Mouse (Mus musculus) urinary bladder, postnatal 25 days (tissue): Measurements from ENCODE around the gene Tedc1.

Experiments used
- DNase-seq: peaks from one replicate; pipeline ENCODE4 v3.0.0; 2022; ENCODE audit warnings: low spot score

The Tedc1 gene

DNA sequence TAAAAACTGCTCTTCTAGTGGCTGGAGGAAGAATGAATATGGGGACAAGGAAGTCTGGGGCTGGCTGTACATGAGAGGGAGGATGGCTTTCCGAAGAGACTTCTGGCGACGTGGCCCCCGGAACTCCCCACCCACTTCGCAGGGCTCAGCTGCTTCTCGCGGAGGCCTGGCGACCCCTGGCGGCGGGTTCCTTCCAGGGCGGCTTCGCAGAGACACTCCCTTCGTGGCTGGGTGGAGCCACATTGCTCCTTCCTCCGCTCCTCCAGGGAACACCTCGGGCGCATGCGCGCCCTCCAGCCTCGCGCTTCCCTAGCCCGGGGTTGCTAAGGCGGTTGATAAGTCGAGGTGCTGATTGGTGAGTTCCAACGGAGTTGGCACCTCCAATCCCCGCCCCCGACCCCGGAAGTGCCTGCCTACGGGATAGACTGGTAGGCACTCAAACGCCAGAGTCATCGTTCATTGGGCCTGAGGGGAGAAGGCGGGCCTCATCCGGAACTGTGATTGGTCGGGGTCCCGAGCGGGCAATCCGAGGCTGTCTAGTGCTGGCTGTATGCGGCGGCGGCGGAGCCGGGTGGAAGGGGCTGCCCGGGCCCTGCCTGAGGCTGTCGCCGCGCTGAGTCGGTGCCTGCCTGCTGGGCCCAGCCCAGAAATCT, at the start of gene Tedc1:
Gene Tedc1 (plus strand): TSS at position 535 of the 653 bp plus-strand sequence.
- DNase-seq, result peak; percentile 99

DNA sequence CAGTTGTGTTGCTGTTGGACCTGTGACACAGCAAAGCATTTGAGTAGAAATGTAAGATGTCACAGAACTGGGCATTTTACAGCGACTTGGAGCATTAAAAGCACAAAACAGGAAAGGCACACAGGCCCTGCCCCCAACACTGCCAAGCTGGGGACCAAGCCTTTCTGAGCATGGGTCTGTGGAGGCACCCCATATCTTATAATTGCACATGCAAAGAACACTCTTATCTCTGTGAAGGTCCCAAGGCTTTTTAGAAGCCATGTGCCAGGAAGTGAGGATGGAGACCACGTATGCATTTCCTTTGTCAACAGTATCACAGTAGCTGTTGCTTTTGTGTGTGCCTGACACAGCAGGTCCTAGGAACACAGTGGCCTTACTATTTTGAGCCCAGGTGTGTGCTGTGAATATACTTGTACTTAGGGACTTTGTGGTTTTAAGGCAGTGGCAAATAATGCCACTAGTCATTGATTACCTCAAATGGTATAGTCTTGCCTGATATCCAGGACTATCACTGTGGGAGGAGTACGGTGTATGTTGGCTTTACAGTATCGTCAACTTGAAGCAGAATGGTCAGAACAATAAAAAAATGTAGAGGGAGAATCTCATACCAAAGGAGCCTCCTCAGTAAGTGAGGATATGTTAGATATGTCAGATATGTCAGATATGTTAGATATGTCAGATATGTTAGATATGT, 48.6 kb upstream of the Tedc1 start:
- no peak for DNase-seq

DNA sequence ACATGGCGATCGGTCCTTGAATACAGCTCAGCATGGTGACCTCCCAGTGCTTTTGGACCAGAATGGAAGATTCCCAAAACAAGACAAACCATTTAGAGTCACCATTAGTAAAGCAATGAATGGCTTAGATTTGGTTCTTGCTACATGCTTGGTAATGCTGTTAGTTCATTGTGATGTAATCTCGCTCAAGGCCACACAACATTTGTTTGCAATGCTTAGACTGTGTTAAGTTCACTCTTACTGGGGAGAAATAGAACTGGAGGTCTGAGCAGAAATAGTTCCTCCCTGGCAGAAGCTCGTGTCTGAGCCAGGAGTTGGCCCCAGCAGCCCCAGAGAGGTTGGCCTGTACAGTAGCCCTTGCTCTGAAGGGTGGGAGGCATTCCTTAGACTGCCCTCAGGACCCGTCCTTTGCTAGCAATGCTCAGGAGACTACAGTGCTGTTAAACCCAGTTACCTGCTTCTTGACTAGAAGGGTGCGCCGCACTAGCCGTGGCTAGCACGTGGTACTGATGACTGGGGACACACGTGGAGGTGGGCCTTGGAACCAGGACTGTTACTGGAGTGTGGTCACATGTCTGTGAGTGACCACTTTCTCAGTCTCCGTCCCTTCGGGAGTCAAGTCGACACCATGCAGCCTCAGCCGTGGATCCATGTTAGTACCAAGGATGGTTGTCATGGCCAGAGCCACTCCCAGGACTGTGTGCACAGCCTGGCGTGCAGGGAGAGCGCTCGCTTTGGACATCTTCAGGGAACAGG, 47.5 kb upstream of the Tedc1 start:
- no peak for DNase-seq

DNA sequence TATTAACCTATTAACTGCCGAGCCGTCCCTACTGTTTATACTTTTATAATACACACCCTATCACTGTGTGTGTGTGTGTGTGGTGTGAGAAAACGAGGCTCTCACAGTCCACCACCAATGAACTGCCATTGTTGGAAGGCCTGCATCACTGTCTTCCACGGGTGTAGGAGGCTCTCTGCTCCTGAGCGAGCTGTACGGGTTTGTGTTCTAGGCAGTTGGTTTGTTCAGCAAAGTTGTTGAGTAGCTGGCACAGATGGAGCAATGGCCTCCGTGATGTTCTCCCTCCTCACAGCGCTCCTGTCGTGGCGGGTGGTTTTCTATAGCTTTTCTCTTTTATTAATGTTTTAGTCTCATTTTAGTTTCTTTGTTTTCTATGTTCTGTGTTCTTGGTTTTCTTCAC, 46.4 kb upstream of the Tedc1 start:
- DNase-seq, result no peak

DNA sequence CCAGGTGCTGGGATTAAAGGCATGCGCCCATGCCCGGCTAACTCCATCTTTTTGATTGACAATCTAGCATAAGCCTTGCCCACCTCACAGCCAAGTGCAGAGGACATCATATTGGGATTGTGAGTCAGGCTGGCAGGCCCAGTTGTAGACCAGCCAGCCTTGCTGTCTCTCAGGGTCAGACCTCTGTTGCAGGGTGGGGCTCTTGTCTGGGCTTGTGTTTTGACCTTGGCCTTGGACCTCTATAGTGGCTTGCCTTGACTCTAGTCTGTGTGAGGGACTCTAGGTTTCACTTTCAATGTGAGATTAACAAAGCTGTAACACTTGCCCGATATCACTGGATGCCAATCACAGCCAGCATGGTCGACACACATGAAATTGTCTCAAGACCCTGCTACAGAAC, 42.1 kb upstream of the Tedc1 start:
- DNase-seq, result no peak

- no peak for DNase-seq
Measured at GRCm38 (mm10) chr12:113114856-113115538, 41.2 kb upstream of the Tedc1 start.

- DNase-seq, result peak; percentile 83
Measured at GRCm38 (mm10) chr12:113119516-113120410, 36.5 kb upstream of the Tedc1 start.

DNA sequence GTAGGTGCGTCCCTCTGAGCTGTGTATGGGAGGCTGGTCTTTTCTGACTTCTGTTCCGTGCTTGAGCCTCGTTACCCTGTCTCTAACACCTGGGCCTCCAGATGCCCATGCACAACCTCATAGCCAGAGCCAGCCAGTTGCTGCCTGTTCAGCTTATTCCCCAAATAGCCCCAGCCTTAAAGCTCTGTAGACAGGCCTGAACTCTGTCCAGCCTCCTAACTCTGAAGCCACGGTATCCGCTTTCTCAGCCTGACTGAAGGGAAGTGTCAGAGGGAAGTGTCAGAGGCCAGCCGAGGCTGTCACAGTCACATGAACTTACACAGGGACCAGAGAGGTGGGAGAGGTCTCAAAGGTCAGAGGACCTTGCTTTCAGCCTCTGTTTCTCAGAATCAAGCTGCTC, 31.5 kb upstream of the Tedc1 start:
- DNase-seq, result no peak

DNA sequence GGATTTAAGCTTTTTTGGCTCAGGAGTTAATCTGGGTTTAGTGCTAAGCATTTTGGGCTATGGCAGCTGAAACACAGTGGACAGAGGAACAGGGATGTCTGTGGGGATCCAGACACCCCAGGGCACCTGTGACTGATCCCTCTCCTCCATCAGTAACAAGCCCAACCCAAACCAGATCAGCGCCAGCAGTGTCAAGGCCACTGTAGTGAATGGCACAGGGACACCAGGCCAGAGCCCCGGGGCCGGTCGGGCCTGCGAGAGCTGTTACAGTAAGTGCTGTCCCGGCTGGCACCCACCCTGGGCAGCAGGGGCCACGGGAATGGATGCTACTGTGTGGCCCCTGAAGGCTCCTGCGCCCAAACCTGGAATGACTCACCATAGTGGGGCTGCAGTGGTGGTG, 25.5 kb upstream of the Tedc1 start:
- no peak for DNase-seq

DNA sequence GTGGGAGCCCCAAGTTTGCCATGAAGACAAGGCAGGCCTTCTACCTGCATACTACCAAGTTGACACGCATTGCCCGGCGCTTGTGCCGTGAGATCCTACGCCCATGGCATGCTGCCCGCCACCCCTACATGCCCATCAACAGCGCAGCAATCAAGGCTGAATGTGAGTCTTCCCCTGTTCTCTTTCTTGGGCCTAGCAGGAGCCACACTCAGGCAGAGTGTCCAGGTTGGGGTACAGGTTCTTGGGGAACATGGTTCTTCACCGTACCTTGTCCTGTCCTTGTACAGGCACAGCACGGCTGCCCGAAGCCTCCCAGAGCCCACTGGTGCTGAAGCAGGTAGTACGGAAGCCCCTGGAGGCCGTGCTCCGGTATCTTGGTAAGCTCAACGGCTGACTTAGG, 24.6 kb upstream of the Tedc1 start:
- DNase-seq, result no peak

DNA sequence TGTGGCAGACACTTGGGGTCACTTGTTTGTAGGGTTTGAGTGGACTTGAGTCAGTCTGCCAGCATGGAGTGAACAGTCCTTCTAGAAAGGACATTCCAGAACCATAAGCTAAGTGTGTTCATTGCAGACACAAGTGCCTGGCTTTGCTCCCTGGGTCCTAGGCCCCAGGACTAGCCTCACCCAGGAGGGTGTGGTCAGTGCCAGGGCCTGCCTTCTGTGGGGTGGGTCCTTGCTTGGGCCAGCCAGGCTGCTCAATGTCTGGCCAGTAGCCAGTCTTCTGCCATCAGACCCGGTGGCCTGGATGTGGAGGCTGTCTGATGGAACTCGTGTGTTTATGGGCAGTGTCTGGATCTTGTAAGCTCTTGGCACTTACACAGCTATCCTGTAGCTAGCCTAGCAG, 23.7 kb upstream of the Tedc1 start:
- no peak for DNase-seq

GRCm38 (mm10) chr12:113133260-113133659, 23.0 kb upstream of the Tedc1 start:
- no peak for DNase-seq

DNA sequence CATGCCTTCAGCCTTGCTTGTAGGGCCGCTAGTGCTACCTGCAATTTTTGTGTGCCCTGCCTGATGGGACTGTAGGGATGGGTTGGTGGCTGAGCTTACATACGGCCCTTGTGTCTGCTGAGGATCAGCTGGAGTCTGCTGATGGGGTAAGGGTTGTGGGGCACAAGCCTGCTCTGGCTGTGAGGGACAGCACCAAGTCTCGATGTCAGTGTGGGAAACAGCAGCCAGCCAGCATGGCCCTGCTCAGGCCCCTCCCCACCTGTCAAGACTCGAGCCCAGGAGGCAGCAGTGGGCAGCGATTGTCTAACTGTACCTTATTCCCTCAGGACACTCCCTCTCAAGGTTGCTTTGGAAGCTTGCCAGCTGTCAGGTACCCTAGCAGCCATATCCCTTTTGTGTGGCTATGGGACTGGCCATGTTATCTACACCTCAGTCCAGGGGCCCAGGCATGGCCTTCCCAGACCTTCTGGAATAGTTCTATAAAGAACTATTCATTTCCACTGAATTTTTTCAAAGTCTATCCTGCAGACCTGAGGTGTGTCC, 22.3 kb upstream of the Tedc1 start:
- DNase-seq, result no peak

DNA sequence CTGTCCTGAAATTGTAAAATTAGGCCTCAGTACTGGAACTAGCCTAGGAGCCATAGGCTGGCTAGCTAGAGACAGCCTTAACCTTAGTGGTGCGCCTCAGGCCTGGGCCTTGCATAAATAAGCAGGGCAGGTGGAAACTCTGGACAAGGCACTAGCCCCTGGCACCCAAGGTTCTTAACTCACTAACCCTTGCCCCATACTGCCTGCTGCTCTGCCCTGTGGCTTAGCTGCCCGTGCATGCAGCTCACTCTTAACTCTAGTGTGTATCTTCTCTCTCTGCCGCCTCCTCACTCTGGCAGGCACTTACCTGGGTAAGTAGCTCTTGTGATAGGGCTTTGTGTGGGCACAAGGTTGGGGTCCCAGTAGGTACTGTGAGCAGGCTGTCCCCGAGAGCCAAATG, 21.7 kb upstream of the Tedc1 start:
- no peak for DNase-seq

DNA sequence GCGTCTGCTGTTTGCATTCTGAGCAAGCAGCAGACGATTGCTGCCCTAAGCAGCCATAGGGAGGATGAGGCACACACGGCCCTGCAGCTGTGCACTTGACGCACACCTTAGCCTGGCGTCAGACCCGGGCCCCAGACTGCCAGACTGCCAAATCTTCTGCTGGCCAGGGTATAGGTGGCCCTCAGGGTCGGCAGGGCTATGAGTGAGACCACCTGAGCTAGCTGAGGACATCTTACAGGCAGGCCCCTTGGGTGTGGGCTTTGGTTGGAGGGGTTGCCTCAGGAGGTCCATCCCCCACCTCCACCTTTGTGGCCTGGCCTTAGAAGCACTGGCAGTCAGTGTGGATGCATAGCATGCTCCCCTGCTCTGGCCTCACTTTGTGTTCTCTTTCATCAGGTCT, 20.8 kb upstream of the Tedc1 start:
- no peak for DNase-seq

DNA sequence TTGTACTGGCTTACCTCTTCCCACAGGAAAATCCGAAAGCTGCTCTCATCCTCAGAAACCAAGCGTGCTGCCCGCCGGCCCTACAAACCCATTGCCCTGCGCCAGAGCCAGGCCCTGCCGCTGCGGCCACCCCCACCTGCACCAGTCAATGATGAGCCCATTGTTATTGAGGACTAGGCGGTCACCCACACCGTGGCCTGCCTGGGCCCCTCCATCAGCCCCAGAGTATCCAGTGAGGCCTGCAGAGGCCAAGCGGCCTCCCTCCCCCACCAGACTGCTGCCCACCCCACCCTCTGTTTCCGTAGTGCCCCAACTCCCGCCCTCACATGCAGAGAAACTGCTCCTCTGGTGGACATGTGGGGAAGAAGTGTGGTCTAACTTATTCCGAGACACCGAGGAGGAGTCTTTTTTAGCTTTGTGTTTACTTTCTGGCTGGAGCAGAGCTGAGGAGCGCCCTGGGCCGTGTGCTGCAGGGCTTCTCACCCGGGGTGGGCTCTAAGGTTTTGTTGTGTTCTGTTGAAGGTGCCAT, 19.7 kb upstream of the Tedc1 start:
- DNase-seq, result no peak

DNA sequence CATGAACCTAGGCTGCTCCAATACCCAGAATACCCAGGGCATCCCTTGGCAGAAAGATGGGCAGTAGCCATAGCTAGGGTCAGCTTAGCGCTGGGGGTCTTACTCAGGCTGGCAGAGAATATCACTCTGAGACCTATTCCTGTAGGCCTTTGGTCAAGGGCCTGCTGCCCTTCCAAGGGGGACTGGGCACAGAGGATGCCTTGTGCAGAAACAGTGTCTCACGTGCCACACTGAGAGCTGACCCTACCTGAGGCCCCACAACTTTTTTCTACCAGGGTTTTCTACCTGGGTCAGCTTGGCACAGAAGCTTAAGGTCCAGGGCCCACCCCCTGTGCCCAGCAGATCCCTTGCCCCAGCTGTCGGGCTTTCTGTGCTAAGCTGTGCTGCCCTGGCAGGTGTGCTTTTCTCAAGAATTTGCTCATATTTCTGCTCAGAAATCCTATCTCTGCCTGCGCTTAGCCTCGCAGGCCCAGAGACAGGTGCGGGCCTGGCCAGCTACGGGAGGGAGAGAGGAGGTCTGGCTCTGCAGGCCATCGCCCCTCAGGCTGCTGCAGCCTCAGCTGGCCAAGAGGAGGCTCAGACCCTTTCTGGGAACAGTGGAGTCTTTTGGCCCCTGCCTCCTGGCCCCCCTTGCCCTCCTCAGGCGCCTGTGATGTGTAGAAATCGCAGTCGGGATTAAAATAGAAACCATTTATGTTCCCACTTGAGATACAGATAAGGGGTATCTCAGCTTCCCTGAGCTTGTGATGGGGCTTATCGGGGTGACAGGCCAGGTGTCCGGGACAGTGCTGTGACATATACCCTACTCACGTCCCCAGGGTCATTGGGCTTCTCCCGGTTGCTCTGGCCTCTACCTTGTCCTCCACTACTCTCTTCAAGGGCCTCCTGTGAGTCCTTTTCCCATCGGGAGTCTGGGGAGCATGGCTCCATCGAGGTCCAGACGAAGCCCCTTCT, 18.7 kb upstream of the Tedc1 start:
- DNase-seq, result no peak

GRCm38 (mm10) chr12:113138291-113138690, 17.9 kb upstream of the Tedc1 start:
- no peak for DNase-seq

DNA sequence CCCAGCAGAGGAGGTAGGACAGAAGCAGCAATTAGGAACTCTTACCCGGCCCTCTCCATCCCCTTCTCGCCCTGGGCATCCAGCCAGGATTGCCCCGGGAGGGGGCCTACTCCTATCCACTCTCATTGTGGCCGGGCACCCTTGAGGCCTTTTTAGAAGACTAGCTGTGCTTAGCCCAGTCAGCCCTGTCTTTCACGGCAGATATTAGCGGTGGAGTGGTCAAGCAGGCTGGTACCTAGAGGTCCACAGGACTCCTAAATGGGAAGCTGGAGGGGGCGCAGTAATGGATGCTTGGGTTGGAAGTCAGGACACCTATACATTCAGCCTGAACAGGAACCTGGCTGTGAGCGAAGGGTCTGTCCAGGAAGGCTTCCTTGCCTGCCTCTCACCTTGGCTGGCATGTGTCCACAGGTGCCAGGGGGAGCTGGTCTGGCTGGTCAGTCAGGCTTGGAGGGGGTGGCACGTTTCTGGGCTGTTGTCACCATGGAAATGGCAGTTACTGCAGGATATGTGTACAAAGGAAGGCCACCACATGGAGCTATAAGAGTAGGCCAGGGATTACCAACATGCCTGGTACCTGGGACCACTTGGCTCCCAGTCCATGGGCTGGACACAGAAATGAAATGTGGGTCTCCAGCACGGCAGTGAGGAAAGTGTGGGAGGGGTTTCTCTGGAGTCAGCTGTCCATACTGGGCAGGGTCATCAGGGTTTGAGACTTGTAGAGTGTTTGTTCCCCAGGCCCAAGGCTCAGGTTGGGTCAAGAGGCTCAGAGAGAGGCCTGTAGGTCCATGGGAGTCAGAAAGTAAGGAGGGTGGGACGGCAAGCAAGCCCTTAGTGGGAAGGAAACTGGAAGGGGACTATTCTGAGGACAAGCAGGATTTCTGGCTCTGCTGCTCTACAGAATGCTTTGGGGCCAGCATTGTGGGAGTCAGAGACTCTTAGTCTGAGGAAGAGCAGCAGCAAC, 17.0 kb upstream of the Tedc1 start:
- DNase-seq, result peak; percentile 62
